Mouse (Mus musculus) lung, embryonic 14.5 days (tissue): Measurements from ENCODE around the gene Reep3. TPM values are rescaled to one million over a fixed set of nuclear protein-coding genes. Genes with fewer than 3 reads are reported as not detected.

Experiments
- ATAC-seq: fragments of 200-750 bp; cut with Nextera tagmentation; 2 replicates; pipeline ENCODE4 v1.8.0; 2017; ENCODE audit warnings: mild to moderate bottlenecking, moderate TSS enrichment, moderate library complexity; ENCODE audit not compliant: insufficient read depth
- DNase-seq: peaks from one replicate; pipeline ENCODE4 v3.0.0-alpha.2; 2015
- H3K27ac ChIP-seq: fragments of 300-500 bp; sonication (generic); 2 replicates; pipeline ENCODE4 v1.5.1; 2014; ENCODE audit warnings: low read depth, mild to moderate bottlenecking, moderate library complexity
- H3K27me3 ChIP-seq: fragments of 300-500 bp; sonication (generic); 2 replicates; pipeline ENCODE4 v1.6.1; 2014; ENCODE audit warnings: low read length, control low read depth; ENCODE audit not compliant: insufficient read depth
- H3K36me3 ChIP-seq: fragments of 300-500 bp; sonication (generic); 2 replicates; pipeline ENCODE4 v1.6.1; 2014; ENCODE audit warnings: control low read depth; ENCODE audit not compliant: insufficient read depth
- H3K4me1 ChIP-seq: fragments of 300-500 bp; sonication (generic); 2 replicates; pipeline ENCODE4 v1.6.1; 2014; ENCODE audit warnings: antibody characterized with exemption, control low read depth; ENCODE audit not compliant: insufficient read depth
- H3K4me2 ChIP-seq: fragments of 300-500 bp; sonication (generic); 2 replicates; pipeline ENCODE4 v1.6.1; 2014; ENCODE audit warnings: mild to moderate bottlenecking
- H3K4me3 ChIP-seq: fragments of 300-500 bp; sonication (generic); 2 replicates; pipeline ENCODE4 v1.5.1; 2014; ENCODE audit warnings: low read depth, low read length
- H3K9ac ChIP-seq: fragments of 300-500 bp; sonication (generic); 2 replicates; pipeline ENCODE4 v1.6.1; 2014
- H3K9me3 ChIP-seq: fragments of 300-500 bp; sonication (generic); 2 replicates; pipeline ENCODE4 v1.6.1; 2016; ENCODE audit warnings: low read depth, low read length, control low read depth
- CTCF ChIP-seq: IDR thresholded peaks from 2 replicates; pipeline ENCODE4 v1.5.1; 2016; ENCODE audit warnings: antibody characterized with exemption, low read depth
- WGBS: fragments of 180-500 bp; shearing (Covaris S2); extraction: QIAGEN DNeasy Blood & Tissue Kit; methylation state at CpG from one replicate; pipeline ENCODE4 v1.1.7; 2014; 5-methylcytosine and 5-hydroxymethylcytosine counted together
- polyA plus RNA-seq: library from polyadenylated mRNA; unstranded; fragments of >200 nt; fragmentation: Nextera tagmentation; extraction: Ambion mirVana; gene quantifications from 2 replicates; pipeline ENCODE4 v1.2.1, GENCODE M21; 2014

The Reep3 gene
- polyA plus RNA-seq, 1 experiment from 2014 or later = 31.7 TPM

GRCm38 (mm10) chr10:67083446-67084166 lies 13.1 kb downstream of the Reep3 start:
- WGBS = 76% methylated on average over 10 of the region's 10 CpGs
- Histone ChIP-seq H3K4me1 (0 out of 2 replicates have a peak, but pooled peaks cover 3% of the 10 kb centered on the region), H3K36me3 (no peaks in the 10 kb centered on the region), H3K27me3 (no peaks in the 10 kb centered on the region), H3K4me2 (no peak overlapping the region), H3K9ac (no peak overlapping the region), H3K27ac (no peak overlapping the region), H3K4me3 (no peak overlapping the region), H3K9me3 (no peaks in the 10 kb centered on the region)
- no peak for TF ChIP-seq CTCF
- DNase-seq = no peak
- no peak for ATAC-seq

- H3K36me3 ChIP-seq = no peaks in the 10 kb centered on the region
- H3K9me3 ChIP-seq = no peaks in the 10 kb centered on the region
- no peak for TF ChIP-seq CTCF
- 86% methylated on average over 4 of the region's 4 CpGs for WGBS
- H3K27ac ChIP-seq = no peak overlapping the region
- H3K9ac ChIP-seq = no peak overlapping the region
- DNase-seq (no peak), ATAC-seq (no peak)
- H3K4me3 ChIP-seq = no peak overlapping the region
- H3K4me1 ChIP-seq = 0 out of 2 replicates have a peak, but pooled peaks cover 3% of the 10 kb centered on the region
- H3K4me2 ChIP-seq = no peak overlapping the region
- no peaks in the 10 kb centered on the region for H3K27me3 ChIP-seq
These were observed 14.2 kb downstream of the Reep3 start for GRCm38 (mm10) chr10:67082531-67082930.

GRCm38 (mm10) chr10:67081206-67082007 lies 15.3 kb downstream of the Reep3 start:
- 71% methylated on average over 18 of the region's 18 CpGs for WGBS
- no peak for TF ChIP-seq CTCF

GRCm38 (mm10) chr10:67079030-67079429 lies 17.7 kb downstream of the Reep3 start:
- Histone ChIP-seq H3K9ac (no peak overlapping the region), H3K4me1 (0 out of 2 replicates have a peak, but pooled peaks cover 3% of the 10 kb centered on the region), H3K9me3 (no peaks in the 10 kb centered on the region), H3K36me3 (no peaks in the 10 kb centered on the region), H3K27me3 (no peaks in the 10 kb centered on the region), H3K4me2 (no peak overlapping the region), H3K27ac (no peak overlapping the region), H3K4me3 (no peak overlapping the region)
- no peak for DNase-seq
- ATAC-seq = no peak
- TF ChIP-seq CTCF = no peak
- WGBS = 53% methylated on average over 4 of the region's 4 CpGs

More at GRCm38 (mm10) chr10:67081206-67082007, 15.3 kb downstream of the Reep3 start:
- no peak overlapping the region for H3K4me2 ChIP-seq
- H3K27ac ChIP-seq = no peak overlapping the region
- H3K9me3 ChIP-seq = no peaks in the 10 kb centered on the region
- H3K4me3 ChIP-seq = no peak overlapping the region
- H3K27me3 ChIP-seq = no peaks in the 10 kb centered on the region
- peak; percentile 73 for DNase-seq
- H3K9ac ChIP-seq = no peak overlapping the region
- H3K36me3 ChIP-seq = no peaks in the 10 kb centered on the region
- peak; percentile 31; the same call in 1 of the 2 replicates for ATAC-seq
- H3K4me1 ChIP-seq = 0 out of 2 replicates have a peak, but pooled peaks cover 3% of the 10 kb centered on the region

GRCm38 (mm10) chr10:67075931-67076878 lies 20.5 kb downstream of the Reep3 start:
- Histone ChIP-seq H3K4me2 (no peak overlapping the region), H3K4me3 (no peak overlapping the region), H3K27ac (no peak overlapping the region), H3K36me3 (no peaks in the 10 kb centered on the region), H3K27me3 (no peaks in the 10 kb centered on the region), H3K9ac (no peak overlapping the region), H3K9me3 (no peaks in the 10 kb centered on the region), H3K4me1 (no peaks in the 10 kb centered on the region)
- 66% methylated on average over 21 of the region's 21 CpGs for WGBS
- DNase-seq = no peak
- no peak for ATAC-seq
- TF ChIP-seq CTCF = no peak

- H3K9ac ChIP-seq = no peak overlapping the region
- no peak overlapping the region for H3K4me3 ChIP-seq
- no peaks in the 10 kb centered on the region for H3K27me3 ChIP-seq
- no peaks in the 10 kb centered on the region for H3K4me1 ChIP-seq
- WGBS = 88% methylated on average over 8 of the region's 8 CpGs
- TF ChIP-seq CTCF = no peak
- H3K4me2 ChIP-seq = no peak overlapping the region
- no peak overlapping the region for H3K27ac ChIP-seq
- DNase-seq (no peak), ATAC-seq (no peak)
- H3K36me3 ChIP-seq = no peaks in the 10 kb centered on the region
- no peaks in the 10 kb centered on the region for H3K9me3 ChIP-seq
These were observed 23.2 kb downstream of the Reep3 start for GRCm38 (mm10) chr10:67073577-67073976.
